Comparison of ENCODE assay signal across 8 mouse cellular contexts in the genomic region with DNA sequence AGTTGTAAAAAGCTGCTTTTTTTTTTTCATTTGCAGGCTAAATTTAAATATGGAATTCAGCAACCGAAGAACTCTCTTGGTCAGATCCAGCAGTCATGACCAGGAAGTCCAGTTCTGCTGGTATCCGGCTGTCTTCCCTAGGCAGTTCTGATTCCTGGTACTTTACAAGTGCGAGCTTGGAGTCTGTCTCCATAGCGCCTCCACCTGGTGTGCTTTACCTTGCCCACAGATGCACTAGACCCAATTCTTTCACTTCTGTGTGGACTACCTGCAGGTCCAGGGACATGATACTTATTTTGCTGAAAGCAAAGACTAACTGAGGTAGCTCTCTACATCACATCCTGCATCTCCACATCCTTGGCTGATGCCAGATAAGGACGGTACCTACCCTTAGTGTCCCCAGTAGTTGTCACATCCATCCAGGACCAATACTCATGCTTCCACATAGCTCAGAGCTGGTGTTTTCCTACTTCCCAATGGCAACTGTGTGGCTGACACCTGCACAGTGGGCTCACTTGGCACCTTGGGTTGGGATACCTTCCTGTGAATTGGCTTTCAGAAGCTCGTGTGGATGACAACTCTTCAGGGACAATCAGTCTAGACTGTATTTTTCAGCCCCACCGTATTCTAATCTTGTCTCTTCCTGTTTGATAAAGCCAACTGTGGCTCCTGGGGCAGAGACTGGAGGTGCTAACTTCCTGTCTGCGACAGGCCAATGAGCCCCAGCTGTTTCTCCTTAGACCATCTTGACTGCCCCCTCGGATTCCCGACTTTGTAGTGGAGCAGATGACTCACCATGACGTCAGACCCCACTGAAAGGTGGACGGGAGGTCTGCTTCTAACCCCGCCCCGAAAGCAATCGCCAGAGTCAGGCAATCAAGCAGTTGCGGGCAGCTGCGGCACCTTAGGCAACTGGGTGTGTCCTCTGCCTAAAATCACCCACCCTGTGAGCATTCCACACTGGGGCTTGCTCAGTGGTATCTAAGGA.
DNase-seq lines count a peak whose midpoint lies in the region; ATAC-seq and TF ChIP-seq lines count a peak whose summit lies in the region.

No protein-coding gene starts in this region.

- TF ChIP-seq POLR2A in cortical plate, adult 2 months (IDR thresholded peaks at IDR 0.05; ENCODE audit: extremely low read depth, insufficient read depth, low read length): no peak

- H3K4me1 ChIP-seq in embryonic facial prominence, embryonic 13.5 days: peaks cover 22% of the 10 kb centered on the region
- peaks cover 33% of the 10 kb centered on the region for H3K4me1 ChIP-seq in embryonic facial prominence, embryonic 10.5 days
- peaks cover 7% of the 10 kb centered on the region for H3K4me1 ChIP-seq in cortical plate, adult 2 months (ENCODE audit: control insufficient read depth, insufficient read depth, low read length)
- peaks cover 6% of the 10 kb centered on the region for H3K4me1 ChIP-seq in intestine, postnatal 0 days (replicated peaks; ENCODE audit: control insufficient read depth, insufficient read depth, low read length)

- no peak for TF ChIP-seq CTCF in cortical plate, adult 2 months (IDR thresholded peaks at IDR 0.05; ENCODE audit: extremely low read depth, insufficient read depth, low read length)
- peak; percentile 53 for TF ChIP-seq CTCF in intestine, postnatal 0 days (IDR thresholded peaks at IDR 0.05; ENCODE audit: low read depth)

- H3K27me3 ChIP-seq in embryonic facial prominence, embryonic 13.5 days: no peaks in the 10 kb centered on the region
- H3K27me3 ChIP-seq in embryonic facial prominence, embryonic 10.5 days (replicated peaks; ENCODE audit: low read depth, poor library complexity, severe bottlenecking): 0 out of 2 replicates have a peak, but pooled peaks cover 11% of the 10 kb centered on the region
- no peaks in the 10 kb centered on the region for H3K27me3 ChIP-seq in intestine, postnatal 0 days (replicated peaks; ENCODE audit: control insufficient read depth, insufficient read depth, low read length)

- peak overlapping the region; percentile 16; the same call in 1 of the 2 replicates for H3K4me2 ChIP-seq in embryonic facial prominence, embryonic 13.5 days
- H3K4me2 ChIP-seq in intestine, postnatal 0 days (replicated peaks; ENCODE audit: low read depth): peak overlapping the region; percentile 55

- H3K9ac ChIP-seq in embryonic facial prominence, embryonic 13.5 days: no peak overlapping the region
- no peak overlapping the region for H3K9ac ChIP-seq in intestine, postnatal 0 days (ENCODE audit: low read depth, low read length)

- DNase-seq in embryonic facial prominence, embryonic 10.5 days (ENCODE audit: low spot score): no peak
- DNase-seq in CD4-positive, CD25-positive, alpha-beta regulatory T cell, adult 2 months (ENCODE audit: low read depth, low spot score): peak; percentile 76
- DNase-seq in lung, postnatal 10 days: peak; percentile 42
- peak; percentile 38 for DNase-seq in thymus, postnatal 4 days
- no peak for DNase-seq in right cerebral cortex, postnatal 4 days

- H3K4me3 ChIP-seq in embryonic facial prominence, embryonic 13.5 days: no peak overlapping the region
- H3K4me3 ChIP-seq in embryonic facial prominence, embryonic 10.5 days: no peak overlapping the region
- peak overlapping the region; percentile 17; the same call in 1 of the 2 replicates for H3K4me3 ChIP-seq in cortical plate, adult 2 months (ENCODE audit: insufficient read depth, low read length)
- peak overlapping the region; percentile 14 for H3K4me3 ChIP-seq in intestine, postnatal 0 days (ENCODE audit: low read depth, low read length)

- 0 out of 2 replicates have a peak, but pooled peaks have one; percentile 29 for ATAC-seq in embryonic facial prominence, embryonic 13.5 days (ENCODE audit: insufficient number of reproducible peaks, insufficient read depth, low FRiP score, low TSS enrichment, low read depth)
- no peak for ATAC-seq in intestine, postnatal 0 days

- no peaks in the 10 kb centered on the region for H3K9me3 ChIP-seq in embryonic facial prominence, embryonic 13.5 days
- H3K9me3 ChIP-seq in embryonic facial prominence, embryonic 10.5 days: no peaks in the 10 kb centered on the region
- H3K9me3 ChIP-seq in intestine, postnatal 0 days (ENCODE audit: control insufficient read depth): no peaks in the 10 kb centered on the region

- 48% methylated on average over 17 of the region's 17 CpGs for WGBS in embryonic facial prominence, embryonic 13.5 days
- 74% methylated on average over 17 of the region's 17 CpGs for WGBS in embryonic facial prominence, embryonic 10.5 days
- WGBS in intestine, postnatal 0 days: 41% methylated on average over 17 of the region's 17 CpGs

- no peak overlapping the region for H3K27ac ChIP-seq in embryonic facial prominence, embryonic 13.5 days
- H3K27ac ChIP-seq in embryonic facial prominence, embryonic 10.5 days (replicated peaks): no peak overlapping the region
- peak overlapping the region; percentile 33; the same call in 1 of the 2 replicates for H3K27ac ChIP-seq in cortical plate, adult 2 months (ENCODE audit: insufficient read depth, low read length)
- H3K27ac ChIP-seq in intestine, postnatal 0 days (ENCODE audit: low read depth, low read length): peak overlapping the region; percentile 15; the same call in 1 of the 2 replicates

- no peaks in the 10 kb centered on the region for H3K36me3 ChIP-seq in embryonic facial prominence, embryonic 13.5 days
- H3K36me3 ChIP-seq in embryonic facial prominence, embryonic 10.5 days (replicated peaks): no peaks in the 10 kb centered on the region
- H3K36me3 ChIP-seq in intestine, postnatal 0 days (ENCODE audit: control insufficient read depth, insufficient read depth): no peaks in the 10 kb centered on the region

Comparison
In these comparisons a context has a peak if more than half of its experiments do, and no peak if none do; other contexts are left out.
1. H3K27ac ChIP-seq: peak in cortical plate, adult 2 months (single experiment) and intestine, postnatal 0 days (single experiment); none in embryonic facial prominence, embryonic 13.5 days (single experiment) and embryonic facial prominence, embryonic 10.5 days (single experiment).
2. H3K4me3 ChIP-seq: peak in cortical plate, adult 2 months (single experiment) and intestine, postnatal 0 days (single experiment); none in embryonic facial prominence, embryonic 13.5 days (single experiment) and embryonic facial prominence, embryonic 10.5 days (single experiment).
3. DNase-seq: peak in CD4-positive, CD25-positive, alpha-beta regulatory T cell, adult 2 months (single experiment), lung, postnatal 10 days (single experiment) and thymus, postnatal 4 days (single experiment); none in embryonic facial prominence, embryonic 10.5 days (single experiment) and right cerebral cortex, postnatal 4 days (single experiment).